Mouse (Mus musculus) cerebellum, postnatal 4 days (tissue): Measurements from ENCODE around the gene 0610012G03Rik.
A peak's percentile ranks its signal among the peaks of the same experiment; 100 is the strongest.

Experiments
- DNase-seq, 2 experiments: peaks; one replicate each; pipeline ENCODE4 v3.0.0; 2022; ENCODE audit warnings: low spot score in 2 of 2, mixed read lengths in 1 of 2

The 0610012G03Rik gene

GRCm38 (mm10) chr16:31932840-31933697 is 15.2 kb downstream of the 0610012G03Rik start:
- DNase-seq: peak; percentile 78 to 93

- no peak for DNase-seq
Observed at GRCm38 (mm10) chr16:31932255-31932654, 16.0 kb downstream of the 0610012G03Rik start.

GRCm38 (mm10) chr16:31931330-31931729 is 17.0 kb downstream of the 0610012G03Rik start:
- DNase-seq: no peak

- no peak for DNase-seq
Observed at GRCm38 (mm10) chr16:31927412-31927811, 20.9 kb downstream of the 0610012G03Rik start.

GRCm38 (mm10) chr16:31926547-31927182 is 21.6 kb downstream of the 0610012G03Rik start:
- no peak for DNase-seq

GRCm38 (mm10) chr16:31926091-31926490 is 22.2 kb downstream of the 0610012G03Rik start:
- no peak for DNase-seq

- DNase-seq: no peak
Observed at GRCm38 (mm10) chr16:31924368-31924767, 23.9 kb downstream of the 0610012G03Rik start.

- peak; percentile 59 to 82 for DNase-seq
Observed at GRCm38 (mm10) chr16:31918248-31918724, 30.0 kb downstream of the 0610012G03Rik start.

- no peak for DNase-seq
Observed at GRCm38 (mm10) chr16:31917776-31918175, 30.5 kb downstream of the 0610012G03Rik start.

- no peak for DNase-seq
Observed at GRCm38 (mm10) chr16:31910281-31910847, 37.9 kb downstream of the 0610012G03Rik start.

- no peak for DNase-seq
Observed at GRCm38 (mm10) chr16:31908959-31909358, 39.3 kb downstream of the 0610012G03Rik start.

GRCm38 (mm10) chr16:31906896-31907295 is 41.4 kb downstream of the 0610012G03Rik start:
- no peak for DNase-seq

- no peak for DNase-seq
Observed at GRCm38 (mm10) chr16:31905891-31906825, 42.1 kb downstream of the 0610012G03Rik start.

GRCm38 (mm10) chr16:31905331-31905730 is 43.0 kb downstream of the 0610012G03Rik start:
- no peak for DNase-seq

GRCm38 (mm10) chr16:31903239-31903638 is 45.1 kb downstream of the 0610012G03Rik start:
- no peak for DNase-seq

- DNase-seq: no peak
Observed at GRCm38 (mm10) chr16:31901886-31902285, 46.4 kb downstream of the 0610012G03Rik start.

- peak in 1 of 2 experiments; percentile 54 for DNase-seq
Observed at GRCm38 (mm10) chr16:31898546-31899326, 49.6 kb downstream of the 0610012G03Rik start.
